Mouse (Mus musculus): Measurements from ENCODE around the gene Gm8122. TPM values are rescaled to one million over a fixed set of nuclear protein-coding genes. Genes with fewer than 3 reads are reported as not detected.
"Not testable (repeated sequence)": the region's sequence is repeated elsewhere in the genome, so short reads cannot be mapped to it uniquely, and the experiment has no call there.

Gm8122 gene
- polyA plus RNA-seq, 1 experiment from 2014 or later, result not detected

- H3K9me3 ChIP-seq (replicated peaks); H3K4me1 ChIP-seq (replicated peaks); H3K27ac ChIP-seq; ATAC-seq (replicated peaks; ENCODE audit: insufficient number of reproducible peaks, insufficient read depth, low FRiP score, low read depth); H3K4me2 ChIP-seq; H3K4me3 ChIP-seq; H3K27me3 ChIP-seq; H3K36me3 ChIP-seq; H3K9ac ChIP-seq: not testable (repeated sequence)
- WGBS, result 34% methylated on average over 5 of the region's 6 CpGs
These were observed 15.6 kb upstream of the Gm8122 start for GRCm38 (mm10) chr14:43250549-43251253.

GRCm38 (mm10) chr14:43249611-43250170 lies 14.6 kb upstream of the Gm8122 start:
- H3K9ac ChIP-seq; H3K9me3 ChIP-seq (replicated peaks); H3K4me1 ChIP-seq (replicated peaks); ATAC-seq (replicated peaks; ENCODE audit: insufficient number of reproducible peaks, insufficient read depth, low FRiP score, low read depth); H3K4me2 ChIP-seq; H3K27me3 ChIP-seq; H3K27ac ChIP-seq; H3K4me3 ChIP-seq; H3K36me3 ChIP-seq: not testable (repeated sequence)
- WGBS, result 33% methylated on average over 10 of the region's 12 CpGs

- not testable (repeated sequence) for H3K4me3 ChIP-seq; H3K27me3 ChIP-seq; H3K4me1 ChIP-seq (replicated peaks); H3K9me3 ChIP-seq (replicated peaks); H3K27ac ChIP-seq; ATAC-seq (replicated peaks; ENCODE audit: insufficient number of reproducible peaks, insufficient read depth, low FRiP score, low read depth); H3K9ac ChIP-seq; H3K4me2 ChIP-seq; H3K36me3 ChIP-seq
These were observed 2.7 kb upstream of the Gm8122 start for GRCm38 (mm10) chr14:43237769-43238168.

Other genes starting within 250 kb of the Gm8122 start
- gene Gm8082, start 241.7 kb downstream of the Gm8122 start, polyA plus RNA-seq (2015; fragmentation: Nextera tagmentation; extraction: Ambion mirVana), result not detected in 2 replicates
- gene Gm10376, start 219.7 kb downstream of the Gm8122 start, polyA plus RNA-seq (2015; fragmentation: Nextera tagmentation; extraction: Ambion mirVana), result not detected in 2 replicates
- gene Gm8094, start 158.7 kb downstream of the Gm8122 start, polyA plus RNA-seq (2015; fragmentation: Nextera tagmentation; extraction: Ambion mirVana), result not detected in 2 replicates
- 0.14 and 0.25 TPM in 2 replicates for gene Gm8104, start 134.7 kb downstream of the Gm8122 start, polyA plus RNA-seq (2015; fragmentation: Nextera tagmentation; extraction: Ambion mirVana)
- gene Gm7233, start 55.4 kb downstream of the Gm8122 start, polyA plus RNA-seq (2015; fragmentation: Nextera tagmentation; extraction: Ambion mirVana), result not detected in 2 replicates
- gene Gm8126, start 23.3 kb upstream of the Gm8122 start, polyA plus RNA-seq (2015; fragmentation: Nextera tagmentation; extraction: Ambion mirVana), result not detected in 2 replicates
- gene Gm9732, start 39.7 kb upstream of the Gm8122 start, polyA plus RNA-seq (2015; fragmentation: Nextera tagmentation; extraction: Ambion mirVana), result not detected in 2 replicates
- gene Gm8127, start 58.5 kb upstream of the Gm8122 start, polyA plus RNA-seq (2015; fragmentation: Nextera tagmentation; extraction: Ambion mirVana), result not detected in 2 replicates
- not detected in 2 replicates for gene 1700001F09Rik, start 112.5 kb upstream of the Gm8122 start, polyA plus RNA-seq (2015; fragmentation: Nextera tagmentation; extraction: Ambion mirVana)
- gene Gm8138, start 181.0 kb upstream of the Gm8122 start, polyA plus RNA-seq (2015; fragmentation: Nextera tagmentation; extraction: Ambion mirVana), result not detected in 2 replicates